21 mouse cellular contexts compared by ENCODE assay signal in the genomic region with DNA sequence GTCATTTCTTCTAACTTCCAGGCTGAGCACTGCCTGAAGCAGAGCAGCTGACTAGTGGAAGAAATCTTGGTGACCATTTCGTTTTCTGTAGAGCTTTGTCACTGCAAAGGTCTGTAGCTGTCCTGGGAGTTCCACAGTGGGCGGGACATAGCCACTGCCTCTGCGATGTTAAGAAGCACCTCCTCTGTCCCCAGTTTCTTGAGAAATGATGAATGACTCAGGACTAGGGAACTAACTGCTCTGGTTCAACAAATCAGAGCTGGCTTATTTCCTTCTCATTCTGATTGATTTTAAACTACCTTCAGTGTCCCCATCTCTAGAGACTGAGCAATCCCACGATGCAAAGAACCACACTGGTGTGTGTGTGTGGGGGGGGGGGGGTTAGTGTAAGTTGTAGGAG.
"Had no signal": no experiment of that assay in that cellular context is flagged by ENCODE, and none has a peak within 500 bp of the region (broad histone marks: within the 10 kb centered on the region; RNA-seq: fewer than 3 reads in every experiment).

No protein-coding gene starts in this region.

- H3K27me3 ChIP-seq: lung, embryonic 15.5 days; midbrain, embryonic 12.5 days; midbrain, embryonic 15.5 days; neural tube, embryonic 12.5 days; neural tube, embryonic 15.5 days had no signal

- H3K9ac ChIP-seq: liver, embryonic 14.5 days; lung, embryonic 15.5 days; midbrain, embryonic 12.5 days; midbrain, embryonic 15.5 days; neural tube, embryonic 12.5 days; neural tube, embryonic 15.5 days had no signal

- H3K9me3 ChIP-seq: lung, embryonic 15.5 days; midbrain, embryonic 12.5 days; midbrain, embryonic 15.5 days; neural tube, embryonic 12.5 days; neural tube, embryonic 15.5 days had no signal

- ATAC-seq: inflammation-experienced regulatory T-cells, adult 6 months; midbrain, embryonic 15.5 days had no signal

- H3K27ac ChIP-seq: layer of hippocampus, adult 2 months; liver, embryonic 14.5 days; lung, embryonic 15.5 days; midbrain, embryonic 12.5 days; midbrain, embryonic 15.5 days; neural tube, embryonic 12.5 days; neural tube, embryonic 15.5 days had no signal

- DNase-seq: kidney, adult 18-20 months; kidney, adult 9 months; kidney, postnatal 14 days; kidney, postnatal 4 days; layer of hippocampus, adult 9-11 months; lung, adult 18-20 months; lung, postnatal 10 days; lung, postnatal 36 days; right cerebral cortex, adult 18-20 months; right cerebral cortex, postnatal 25 days; spleen, adult 18-20 months; thymus, adult 18-20 months had no signal

- H3K36me3 ChIP-seq: lung, embryonic 15.5 days; midbrain, embryonic 12.5 days; midbrain, embryonic 15.5 days; neural tube, embryonic 12.5 days; neural tube, embryonic 15.5 days had no signal

- H3K4me3 ChIP-seq: layer of hippocampus, adult 2 months; lung, embryonic 15.5 days; midbrain, embryonic 12.5 days; midbrain, embryonic 15.5 days; neural tube, embryonic 12.5 days; neural tube, embryonic 15.5 days had no signal

- H3K4me2 ChIP-seq: liver, embryonic 11.5 days; lung, embryonic 15.5 days; midbrain, embryonic 12.5 days; midbrain, embryonic 15.5 days; neural tube, embryonic 12.5 days; neural tube, embryonic 15.5 days had no signal

- H3K4me1 ChIP-seq: lung, embryonic 15.5 days; midbrain, embryonic 12.5 days; midbrain, embryonic 15.5 days; neural tube, embryonic 12.5 days; neural tube, embryonic 15.5 days had no signal
